Mouse (Mus musculus) Patski (cell line): ENCODE results near the gene Gzmn. TPM values are rescaled to one million over a fixed set of nuclear protein-coding genes. Genes with fewer than 3 reads are reported as not detected.
"Not testable (repeated sequence)": the region's sequence is repeated elsewhere in the genome, so short reads cannot be mapped to it uniquely, and the experiment has no call there.

ENCODE experiments used
- ATAC-seq: fragments of 100-300 bp; one replicate; pipeline ENCODE4 v1.8.0; 2021
- CTCF ChIA-PET: fragments of 350-600 bp; sonication (Branson Sonifier 250); formaldehyde crosslinking; loops from one replicate; lab custom pipeline; 2022; ENCODE audit warnings: inconsistent platforms; lab: Charles Lee
- POLR2A ChIA-PET: fragments of 350-600 bp; sonication (Branson Sonifier 250); formaldehyde crosslinking; loops from one replicate; lab custom pipeline; 2022; ENCODE audit warnings: antibody characterized with exemption, inconsistent platforms; lab: Charles Lee
- DNase-seq: peaks from one replicate; pipeline ENCODE4 v3.0.0-alpha.2; 2011; ENCODE audit warnings: low read depth, low spot score
- H3K27me3 ChIP-seq: fragments of 371-371 bp; one replicate; pipeline ENCODE4 v1.5.1; 2021
- CTCF ChIP-seq: fragments of 100-300 bp; IDR thresholded peaks from one replicate; pipeline ENCODE4 v1.5.1; 2021
- in situ Hi-C: fragments of 300-500 bp; cut with MboI; formaldehyde crosslinking; loops from 3 replicates; pipeline ENCODE4 v1.11.1; 2018; ENCODE audit warnings: low pct_unique_long_range_greater_than_20kb, mixed read lengths
- polyA plus RNA-seq: library from polyadenylated mRNA; unstranded; gene quantifications from one replicate; pipeline ENCODE4 v1.2.3, GENCODE M21; 2021

Gzmn gene
- polyA plus RNA-seq, 1 experiment from 2014 or later: 0.06 TPM

DNA sequence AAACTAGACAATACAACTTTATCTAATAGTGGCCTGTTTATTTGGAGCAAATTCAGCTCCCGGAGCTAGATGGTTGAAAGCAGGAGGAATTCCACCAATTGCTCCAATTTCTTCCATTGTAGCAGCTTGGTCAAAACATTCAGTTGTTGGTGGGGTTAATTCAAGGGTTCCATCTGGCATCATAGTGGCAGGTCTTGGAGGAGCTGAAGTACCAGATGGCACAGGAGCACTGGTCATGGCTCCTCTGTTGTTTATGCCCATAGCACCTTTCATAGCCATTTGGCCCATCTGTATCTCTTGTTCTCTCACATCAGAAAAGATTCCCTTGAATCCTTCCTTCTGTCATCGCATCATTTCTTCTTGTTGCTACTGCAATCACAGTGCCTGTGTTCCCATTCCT, 12.3 kb downstream of the Gzmn start:
- peaks cover 7% of the 10 kb centered on the region for H3K27me3 ChIP-seq
- no peak for DNase-seq
- in situ Hi-C loops: no loop called here
- ChIA-PET POLR2A (no interaction called here), CTCF (no interaction called here)
- ATAC-seq: no peak
- TF ChIP-seq CTCF: no peak

DNA sequence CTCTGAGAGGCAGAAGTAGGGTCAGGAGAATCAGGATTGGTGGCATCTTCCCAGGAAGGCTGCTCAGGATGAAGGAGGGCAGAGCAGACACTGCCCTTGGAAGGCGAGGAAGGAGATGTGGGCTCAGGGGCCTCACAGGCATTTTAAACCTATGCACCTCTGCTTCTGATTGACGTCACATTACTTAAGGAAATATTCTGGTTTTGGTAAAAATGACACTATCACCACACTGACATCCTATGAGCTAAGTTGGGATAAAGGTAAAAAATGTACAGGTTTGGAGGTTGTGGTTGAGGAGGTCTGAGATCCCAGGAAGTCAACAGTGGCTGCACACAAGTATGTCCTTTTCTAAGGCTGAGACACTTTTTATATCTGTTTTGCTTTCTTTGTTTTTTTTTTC, 14.9 kb downstream of the Gzmn start, which contains the start of gene Gzmg:
TSS of gene Gzmg (minus strand) at position 101 of the 400 bp plus-strand sequence.
- CTCF ChIA-PET, POLR2A ChIA-PET, DNase-seq, in situ Hi-C loops, ATAC-seq, H3K27me3 ChIP-seq: not testable (repeated sequence)

DNA sequence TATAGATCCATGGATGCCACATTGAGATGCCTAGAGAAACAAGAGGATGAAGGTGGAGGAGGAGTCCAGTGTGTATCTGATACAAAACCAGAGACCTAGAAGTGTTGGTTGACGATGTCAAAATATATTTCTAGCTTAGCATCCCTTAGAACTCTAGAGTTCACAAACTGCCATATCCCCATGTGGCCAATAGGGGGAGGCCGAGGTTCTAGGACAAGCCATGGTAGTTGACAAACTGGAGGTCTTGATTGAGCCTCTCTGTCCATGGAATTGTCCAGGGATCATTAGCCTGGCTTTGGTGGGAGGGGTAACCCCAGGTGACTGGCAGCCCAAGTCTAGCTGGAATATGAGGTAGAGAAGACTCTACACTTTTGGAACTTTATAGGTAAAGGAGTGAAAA, 19.1 kb downstream of the Gzmn start:
- ChIA-PET CTCF (interaction anchor here (1.3 kb wide), 1 partner anchor 9 kb away, joined by 3 read pairs; no protein-coding TSS in a partner anchor), POLR2A (interaction anchor here (0.9 kb wide), 1 partner anchor 13 kb away, joined by 3 read pairs; no protein-coding TSS in a partner anchor)
- TF ChIP-seq CTCF: peak; percentile 33
- in situ Hi-C loops: no loop called here
- DNase-seq (no peak), ATAC-seq (no peak)
- H3K27me3 ChIP-seq: peaks cover 4% of the 10 kb centered on the region

DNA sequence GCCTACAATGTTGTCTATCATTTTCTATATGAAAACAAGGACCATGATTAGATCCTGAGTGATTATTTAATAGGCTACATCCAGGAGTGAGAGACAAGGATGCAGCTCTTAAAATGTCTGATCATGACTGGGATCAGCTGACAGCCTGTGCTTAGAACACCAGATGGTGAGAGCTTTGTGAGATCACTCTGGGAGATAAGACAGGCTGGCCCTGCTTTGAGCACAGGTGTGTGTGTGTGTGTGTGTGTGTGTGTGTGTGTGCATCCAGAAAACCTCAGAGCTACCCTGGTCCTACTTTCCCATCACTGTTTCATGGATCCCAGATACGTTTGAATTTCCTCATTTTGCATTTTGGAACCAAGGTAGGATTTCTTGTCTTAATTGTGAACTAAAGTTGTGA, 40.7 kb downstream of the Gzmn start:
- ATAC-seq, POLR2A ChIA-PET, in situ Hi-C loops, H3K27me3 ChIP-seq, DNase-seq, CTCF ChIA-PET: not testable (repeated sequence)

DNA sequence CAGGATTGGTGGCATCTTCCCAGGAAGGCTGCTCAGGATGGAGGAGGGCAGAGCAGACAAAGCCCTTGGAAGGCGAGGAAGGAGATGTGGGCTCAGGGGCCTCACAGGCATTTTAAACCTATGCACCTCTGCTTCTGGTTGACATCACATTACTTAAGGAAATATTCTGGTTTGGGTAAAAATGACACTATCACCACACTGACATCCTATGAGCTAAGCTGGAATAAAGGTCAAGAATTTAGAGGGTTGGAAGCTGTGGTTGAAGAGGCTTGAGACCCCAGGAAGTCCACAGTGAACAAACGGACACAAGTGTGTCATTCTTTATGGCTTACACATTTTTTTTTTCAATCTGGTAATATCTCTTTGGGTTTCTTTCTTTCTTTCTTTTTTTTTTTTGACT, 41.9 kb downstream of the Gzmn start, which contains the start of gene Gzmd:
TSS of gene Gzmd (minus strand) at position 101 of the 400 bp plus-strand sequence.
- ATAC-seq, POLR2A ChIA-PET, H3K27me3 ChIP-seq, CTCF ChIA-PET, DNase-seq, in situ Hi-C loops: not testable (repeated sequence)

DNA sequence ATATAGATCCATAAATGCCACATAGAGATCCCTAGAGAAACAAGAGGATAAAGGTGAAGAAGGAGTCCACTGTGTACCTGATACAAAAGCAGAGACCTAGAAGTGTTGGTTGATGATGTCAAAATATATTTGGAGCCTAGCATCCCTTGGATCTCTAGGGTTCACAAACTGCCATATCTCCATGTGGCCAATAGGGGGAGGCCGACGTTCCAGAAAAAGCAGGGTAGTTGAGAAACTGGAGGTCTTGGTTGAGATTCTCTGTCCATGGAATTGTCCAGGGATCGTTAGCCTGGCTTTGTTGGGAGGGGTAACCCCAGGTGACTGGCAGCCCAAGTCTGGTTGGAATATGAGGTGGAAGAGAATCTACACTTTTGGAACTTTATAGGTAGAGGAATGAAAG, 46.1 kb downstream of the Gzmn start:
- TF ChIP-seq CTCF: peak; percentile 44
- DNase-seq (no peak), ATAC-seq (no peak)
- CTCF ChIA-PET: interaction anchor here (0.7 kb wide), 1 partner anchor 93 kb away, joined by 3 read pairs; no protein-coding TSS in a partner anchor
- POLR2A ChIA-PET: no interaction called here
- in situ Hi-C loops: no loop called here
- H3K27me3 ChIP-seq: no peaks in the 10 kb centered on the region

DNA sequence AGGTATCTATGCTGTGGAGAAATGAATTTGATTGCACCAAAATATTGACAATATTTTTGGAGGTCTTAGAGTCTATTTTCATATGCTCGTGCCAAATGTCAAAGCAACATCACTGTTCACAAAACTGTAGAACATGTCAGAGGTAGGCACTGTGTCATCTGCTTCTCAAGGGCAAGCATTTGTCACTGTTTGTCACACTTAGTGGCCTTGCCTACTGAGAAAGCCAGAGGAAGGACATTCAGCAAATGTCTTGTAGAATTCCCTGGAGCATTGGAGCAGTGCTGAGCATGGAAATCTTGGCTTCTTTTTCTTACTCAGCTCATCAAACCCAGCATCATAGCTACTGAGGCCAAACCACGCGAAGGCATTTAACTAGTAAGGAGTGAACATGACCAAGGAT, 50.9 kb downstream of the Gzmn start:
- TF ChIP-seq CTCF: no peak
- no peaks in the 10 kb centered on the region for H3K27me3 ChIP-seq
- POLR2A ChIA-PET: no interaction called here
- CTCF ChIA-PET: no interaction called here
- ATAC-seq: no peak
- DNase-seq: no peak
- in situ Hi-C loops: no loop called here

DNA sequence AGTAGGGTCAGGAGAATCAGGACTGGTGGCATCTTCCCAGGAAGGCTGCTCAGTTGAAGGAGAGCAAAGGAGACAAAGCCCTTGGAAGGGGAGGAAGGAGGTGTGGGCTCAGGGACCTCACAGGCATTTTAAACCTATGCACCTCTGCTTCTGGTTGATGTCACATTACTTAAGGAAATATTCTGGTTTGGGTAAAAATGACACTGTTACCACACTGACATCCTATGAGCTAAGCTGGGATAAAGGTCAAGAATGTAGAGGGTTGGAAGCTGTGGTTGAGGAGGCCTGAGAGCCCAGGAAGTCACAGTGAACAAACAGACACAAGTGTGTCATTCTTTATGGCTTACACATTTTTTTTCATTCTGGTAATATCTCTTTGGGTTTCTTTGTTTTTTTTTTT, 53.9 kb downstream of the Gzmn start, which contains the start of gene Gzme:
TSS of gene Gzme (minus strand) at position 101 of the 400 bp plus-strand sequence.
- ChIA-PET POLR2A (no interaction called here), CTCF (no interaction called here)
- ATAC-seq: no peak
- no peak for DNase-seq
- TF ChIP-seq CTCF: no peak
- H3K27me3 ChIP-seq: peaks cover 5% of the 10 kb centered on the region
- in situ Hi-C loops: no loop called here

Other genes with a start within 250 kb of the Gzmn start
- gene Cma1, start 229.9 kb downstream of the Gzmn start, polyA plus RNA-seq: not detected
- not detected for gene Cma2, start 223.6 kb downstream of the Gzmn start, polyA plus RNA-seq
- not detected for gene Mcpt1, start 156.6 kb downstream of the Gzmn start, polyA plus RNA-seq
- not detected for gene Mcpt9, start 144.1 kb downstream of the Gzmn start, polyA plus RNA-seq
- gene Mcpt2, start 132.6 kb downstream of the Gzmn start, polyA plus RNA-seq: not detected
- gene Mcpt4, start 112.3 kb downstream of the Gzmn start, polyA plus RNA-seq: not detected
- 0.50 TPM for gene Mcpt8, start 89.3 kb downstream of the Gzmn start, polyA plus RNA-seq
- gene Ctsg, start 72.0 kb downstream of the Gzmn start, polyA plus RNA-seq: not detected
- 59.1 TPM for gene Gzme, start 54.0 kb downstream of the Gzmn start, polyA plus RNA-seq
- 4.2 TPM for gene Gzmd, start 42.0 kb downstream of the Gzmn start, polyA plus RNA-seq
- gene Gzmg, start 15.0 kb downstream of the Gzmn start, polyA plus RNA-seq: 5.3 TPM
- 2.8 TPM for gene Gzmf, start 36.8 kb upstream of the Gzmn start, polyA plus RNA-seq
- gene Gzmc, start 60.1 kb upstream of the Gzmn start, polyA plus RNA-seq: not detected
- 0.06 TPM for gene Gzmb, start 87.7 kb upstream of the Gzmn start, polyA plus RNA-seq
- gene Atp12a, start 190.5 kb upstream of the Gzmn start, polyA plus RNA-seq: not detected
- gene Rnf17, start 228.0 kb upstream of the Gzmn start, polyA plus RNA-seq: not detected